Mouse (Mus musculus) Muller cell, postnatal 12 days (primary cell): ENCODE measurements at regions not wholly inside any gene's neighbourhood (a gene's known extent, or its start where the extent isn't known, plus 50 kb on each side); places are given as distances from the start of the nearest gene placed in this dataset.
A peak's percentile ranks its signal among the peaks of the same experiment; 100 is the strongest.
"Not testable (repeated sequence)": the region's sequence is repeated elsewhere in the genome, so short reads cannot be mapped to it uniquely, and the experiment has no call there.

ENCODE experiments used
- DNase-seq: peaks from one replicate; pipeline ENCODE4 v3.0.0-alpha.2; 2015; ENCODE audit errors: inconsistent ontology term

- no peak for DNase-seq
These were observed 314.5 kb downstream of the Tlr4 start for GRCm38 (mm10) chr4:67141896-67142295.

- no peak for DNase-seq
These were observed 321.1 kb downstream of the Tlr4 start for GRCm38 (mm10) chr4:67148521-67148920.

- no peak for DNase-seq
These were observed 335.3 kb downstream of the Tlr4 start for GRCm38 (mm10) chr4:67162673-67163072.

GRCm38 (mm10) chr4:67167720-67168119 lies 340.3 kb downstream of the Tlr4 start:
- no peak for DNase-seq

GRCm38 (mm10) chr4:67187725-67188510 lies 360.5 kb downstream of the Tlr4 start:
- no peak for DNase-seq

- DNase-seq: peak; percentile 2
These were observed 363.2 kb downstream of the Tlr4 start for GRCm38 (mm10) chr4:67190536-67190935.

- DNase-seq: no peak
These were observed 367.0 kb downstream of the Tlr4 start for GRCm38 (mm10) chr4:67194425-67194824.

- no peak for DNase-seq
These were observed 369.5 kb downstream of the Tlr4 start for GRCm38 (mm10) chr4:67196907-67197306.

GRCm38 (mm10) chr4:67208406-67208805 lies 381.0 kb downstream of the Tlr4 start:
- DNase-seq: not testable (repeated sequence)

GRCm38 (mm10) chr4:67213363-67213762 lies 386.0 kb downstream of the Tlr4 start:
- no peak for DNase-seq

- DNase-seq: no peak
These were observed 397.1 kb downstream of the Tlr4 start for GRCm38 (mm10) chr4:67224533-67224932.

- DNase-seq: no peak
These were observed 401.8 kb downstream of the Tlr4 start for GRCm38 (mm10) chr4:67229214-67229613.

GRCm38 (mm10) chr4:67273553-67273952 lies 446.2 kb downstream of the Tlr4 start:
- no peak for DNase-seq

GRCm38 (mm10) chr4:67301020-67301419 lies 473.6 kb downstream of the Tlr4 start:
- DNase-seq: peak; percentile 23

GRCm38 (mm10) chr4:67301740-67302139 lies 474.4 kb downstream of the Tlr4 start:
- no peak for DNase-seq

GRCm38 (mm10) chr4:67320098-67320497 lies 492.7 kb downstream of the Tlr4 start:
- DNase-seq: not testable (repeated sequence)
